Mouse (Mus musculus) liver, embryonic 12.5 days (tissue): ENCODE measurements around the gene Cfap126. TPM values are rescaled to one million over a fixed set of nuclear protein-coding genes. Genes with fewer than 3 reads are reported as not detected.
A peak's percentile ranks its signal among the peaks of the same experiment; 100 is the strongest.

Experiments
- ATAC-seq: fragments of 200-750 bp; cut with Nextera tagmentation; 2 replicates; pipeline ENCODE4 v1.8.0; 2017; ENCODE audit warnings: moderate number of reproducible peaks, mild to moderate bottlenecking, moderate library complexity
- H3K27ac ChIP-seq: fragments of 300-500 bp; sonication (generic); 2 replicates; pipeline ENCODE4 v1.5.1; 2016; ENCODE audit warnings: mild to moderate bottlenecking
- H3K27me3 ChIP-seq: fragments of 300-500 bp; sonication (generic); replicated peaks from 2 replicates; pipeline ENCODE4 v1.6.1; 2016; ENCODE audit warnings: mild to moderate bottlenecking, moderate library complexity
- H3K36me3 ChIP-seq: fragments of 300-500 bp; sonication (generic); 2 replicates; pipeline ENCODE4 v1.6.1; 2016; ENCODE audit warnings: mild to moderate bottlenecking, moderate library complexity
- H3K4me1 ChIP-seq: fragments of 300-500 bp; sonication (generic); 2 replicates; pipeline ENCODE4 v1.6.1; 2016
- H3K4me2 ChIP-seq: fragments of 300-500 bp; sonication (generic); 2 replicates; pipeline ENCODE4 v1.6.1; 2016; ENCODE audit warnings: mild to moderate bottlenecking, moderate library complexity
- H3K4me3 ChIP-seq: fragments of 300-500 bp; sonication (generic); 2 replicates; pipeline ENCODE4 v1.5.1; 2016; ENCODE audit warnings: mild to moderate bottlenecking, moderate library complexity
- H3K9ac ChIP-seq: fragments of 300-500 bp; sonication (generic); 2 replicates; pipeline ENCODE4 v1.6.1; 2016; ENCODE audit warnings: mild to moderate bottlenecking, moderate library complexity
- H3K9me3 ChIP-seq: fragments of 300-500 bp; sonication (generic); replicated peaks from 2 replicates; pipeline ENCODE4 v1.6.1; 2016; ENCODE audit warnings: mild to moderate bottlenecking, moderate library complexity
- WGBS: fragments of 180-500 bp; shearing (Covaris S2); methylation state at CpG from one replicate; pipeline ENCODE4 v1.1.7; 2016; ENCODE audit not compliant: insufficient replicate concordance; 5-methylcytosine and 5-hydroxymethylcytosine counted together
- polyA plus RNA-seq: library from polyadenylated mRNA; unstranded; fragments of >200 nt; fragmentation: Nextera tagmentation; extraction: Ambion mirVana; gene quantifications from 2 replicates; pipeline ENCODE4 v1.2.1, GENCODE M21; 2016

The Cfap126 gene
- polyA plus RNA-seq, 1 experiment from 2014 or later, result 2.1 TPM

DNA sequence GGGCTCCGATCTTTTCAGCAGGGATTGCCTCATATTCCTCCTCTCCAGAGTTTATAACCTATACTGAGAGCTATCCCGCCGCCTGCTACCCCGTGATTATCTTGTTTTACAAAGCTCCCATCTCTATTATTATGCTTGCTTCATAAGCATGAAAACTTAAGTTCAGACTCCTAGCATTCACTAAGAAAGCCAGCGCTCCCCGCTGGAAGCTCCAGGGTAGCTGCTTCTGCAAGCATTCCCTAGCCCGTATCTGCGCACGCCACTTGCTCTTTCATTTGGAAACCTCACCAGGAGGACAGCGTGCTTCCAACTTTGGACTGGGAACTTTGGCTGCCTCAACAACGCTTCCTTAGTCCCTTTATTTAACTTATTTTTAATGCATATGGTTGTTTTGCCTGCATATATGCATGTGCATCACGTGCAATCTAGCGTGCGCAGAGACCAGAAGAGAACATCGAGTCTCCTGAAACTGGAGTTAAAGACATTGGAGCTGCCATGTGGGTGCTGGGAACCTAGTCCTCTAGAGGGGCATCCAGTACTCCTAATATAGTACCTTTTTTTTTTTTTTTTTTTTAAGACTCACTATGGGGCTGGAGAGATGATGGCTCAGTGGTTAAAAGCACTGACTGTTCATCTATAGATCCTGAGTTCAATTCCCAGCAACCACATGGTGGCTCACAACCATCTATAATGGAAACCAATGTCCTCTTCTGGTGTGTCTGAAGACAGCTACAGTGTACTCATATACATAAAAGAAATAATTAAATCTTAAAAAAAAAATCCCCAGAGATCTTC lies 1.7 kb upstream of the Cfap126 start:
- whole genome bisulfite sequencing, result 6% methylated on average over 15 of the region's 15 CpGs
- Histone ChIP-seq H3K9ac (peak overlapping the region; percentile 74), H3K4me3 (peak overlapping the region; percentile 68), H3K27me3 (no peaks in the 10 kb centered on the region), H3K36me3 (no peaks in the 10 kb centered on the region), H3K4me2 (peak overlapping the region; percentile 82), H3K9me3 (no peaks in the 10 kb centered on the region), H3K27ac (peak overlapping the region; percentile 84), H3K4me1 (peaks cover 66% of the 10 kb centered on the region)
- peak; percentile 8; the same call in 1 of the 2 replicates for ATAC-seq

DNA sequence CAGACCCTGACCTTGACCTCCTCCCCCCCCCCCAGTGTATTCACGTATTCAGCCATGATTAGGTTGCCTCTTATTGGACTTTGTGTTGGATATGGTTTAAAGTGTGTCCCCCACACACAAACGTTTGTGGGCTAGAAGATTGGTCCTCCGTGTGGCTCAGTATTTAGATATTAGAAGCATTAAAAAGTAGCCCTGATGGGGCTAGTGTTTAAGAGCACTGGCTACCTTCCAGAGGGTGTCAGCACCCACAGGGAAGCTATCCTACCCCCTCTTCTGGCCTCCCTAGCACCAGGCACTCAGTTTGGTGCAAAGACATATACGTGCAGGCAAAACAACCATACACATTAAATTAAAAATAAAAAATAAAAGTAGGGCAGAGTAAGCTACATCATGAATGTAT lies 732 bp upstream of the Cfap126 start:
- WGBS, result 82% methylated on average over 4 of the region's 4 CpGs
- Histone ChIP-seq H3K9ac (no peak overlapping the region), H3K36me3 (no peaks in the 10 kb centered on the region), H3K4me1 (peaks cover 70% of the 10 kb centered on the region), H3K27ac (0 out of 2 replicates have a peak overlapping the region, but pooled peaks have one; percentile 73), H3K4me3 (no peak overlapping the region), H3K27me3 (no peaks in the 10 kb centered on the region), H3K4me2 (peak overlapping the region; percentile 82), H3K9me3 (no peaks in the 10 kb centered on the region)
- ATAC-seq, result no peak

DNA sequence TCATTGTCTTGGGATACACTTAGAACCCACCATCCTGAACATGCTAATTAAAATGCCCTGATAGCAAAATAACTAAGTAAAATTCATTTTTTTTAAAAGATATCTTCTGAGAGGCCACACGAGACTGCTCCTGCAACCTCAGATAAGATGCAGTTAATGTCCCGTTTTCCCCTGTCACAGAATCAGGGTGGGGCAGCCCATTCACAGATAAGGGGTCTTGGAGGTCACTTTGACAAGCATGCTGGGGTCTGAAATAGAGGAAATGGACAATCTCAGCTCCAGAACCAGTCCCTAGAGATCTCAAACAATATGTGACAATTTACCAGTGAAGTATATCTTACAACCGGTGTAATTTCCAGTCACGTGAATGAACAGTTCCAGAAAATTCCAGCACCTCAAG lies 2.6 kb downstream of the Cfap126 start:
- no peaks in the 10 kb centered on the region for H3K9me3 ChIP-seq
- H3K36me3 ChIP-seq, result no peaks in the 10 kb centered on the region
- 0 out of 2 replicates have a peak overlapping the region, but pooled peaks have one; percentile 1 for H3K27ac ChIP-seq
- peaks cover 56% of the 10 kb centered on the region for H3K4me1 ChIP-seq
- H3K4me2 ChIP-seq, result peak overlapping the region; percentile 21
- ATAC-seq, result peak; percentile 14; the same call in 1 of the 2 replicates
- no peaks in the 10 kb centered on the region for H3K27me3 ChIP-seq
- H3K4me3 ChIP-seq, result no peak overlapping the region
- no peak overlapping the region for H3K9ac ChIP-seq
- 31% methylated on average over 4 of the region's 4 CpGs for WGBS

DNA sequence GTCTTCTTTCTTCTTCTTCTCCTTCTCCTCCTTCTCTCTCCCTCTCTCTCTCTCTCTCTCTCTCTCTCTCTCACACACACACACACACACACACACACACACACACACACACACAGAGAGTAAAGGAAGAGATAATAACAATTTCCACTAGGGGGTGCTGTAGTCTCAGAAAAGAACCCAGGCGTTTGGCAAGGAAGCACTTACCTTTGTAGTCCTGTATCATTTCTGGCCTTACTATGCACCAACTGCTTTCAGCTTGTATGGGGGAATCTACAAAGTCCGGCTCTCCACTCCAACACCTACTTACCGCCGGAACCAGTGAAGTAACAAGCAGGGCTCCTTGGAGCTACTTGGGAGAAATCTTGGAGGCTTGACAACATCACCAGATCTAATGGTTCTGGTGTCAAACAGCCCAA lies 4.6 kb downstream of the Cfap126 start:
- Histone ChIP-seq H3K4me1 (peaks cover 61% of the 10 kb centered on the region), H3K9ac (no peak overlapping the region), H3K4me3 (no peak overlapping the region), H3K27me3 (no peaks in the 10 kb centered on the region), H3K27ac (no peak overlapping the region), H3K36me3 (no peaks in the 10 kb centered on the region), H3K4me2 (no peak overlapping the region), H3K9me3 (no peaks in the 10 kb centered on the region)
- 9% methylated on average over 4 of the region's 4 CpGs for WGBS
- peak; percentile 52; the same call in 1 of the 2 replicates for ATAC-seq

DNA sequence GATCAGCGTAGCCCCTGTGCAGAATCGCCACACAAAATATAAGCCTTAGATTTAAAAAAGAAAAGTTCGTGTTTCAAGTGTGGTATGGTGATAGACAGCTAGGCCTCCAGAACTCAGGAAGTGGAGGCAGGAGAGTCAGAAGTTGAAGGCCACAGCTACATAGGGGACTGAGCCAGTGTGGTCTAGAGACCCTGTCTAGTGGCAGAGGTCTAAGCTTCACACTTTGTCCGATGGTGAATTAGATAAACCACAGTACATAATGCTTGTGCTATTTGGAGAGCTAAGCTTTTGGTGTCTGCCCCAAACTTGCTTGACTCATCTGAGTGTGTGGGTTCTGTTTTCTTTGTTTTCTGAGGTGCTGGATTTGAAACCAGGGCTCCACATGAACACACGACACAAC lies 5.3 kb downstream of the Cfap126 start:
- WGBS, result 61% methylated on average over 5 of the region's 5 CpGs

DNA sequence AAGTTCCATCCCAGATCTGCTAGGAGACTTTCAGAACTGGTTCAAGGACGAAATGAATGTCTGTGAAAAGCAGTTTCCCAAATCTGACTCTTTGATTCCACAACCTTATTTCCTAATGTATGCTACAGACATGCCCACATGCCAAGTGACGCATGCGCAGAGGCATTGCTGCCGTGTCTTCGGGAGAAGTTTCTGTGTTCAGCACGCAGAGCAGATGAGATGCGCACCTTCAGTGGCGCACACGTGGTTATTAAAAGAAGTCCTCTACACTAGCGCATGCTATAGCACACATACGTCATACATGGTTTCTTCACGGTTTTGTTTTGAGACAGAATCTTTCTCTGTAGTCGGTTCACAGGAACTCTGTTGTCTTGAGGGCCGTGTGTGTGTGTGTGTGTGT lies 5.7 kb downstream of the Cfap126 start:
- ATAC-seq, result no peak
- WGBS, result 80% methylated on average over 14 of the region's 14 CpGs
- H3K4me1 ChIP-seq, result peaks cover 61% of the 10 kb centered on the region

More for the DNA sequence above, 5.3 kb downstream of the Cfap126 start:
- no peak overlapping the region for H3K27ac ChIP-seq
- no peak overlapping the region for H3K4me2 ChIP-seq
- no peak overlapping the region for H3K9ac ChIP-seq
- no peaks in the 10 kb centered on the region for H3K9me3 ChIP-seq
- H3K4me1 ChIP-seq, result peaks cover 61% of the 10 kb centered on the region
- H3K27me3 ChIP-seq, result no peaks in the 10 kb centered on the region
- H3K4me3 ChIP-seq, result no peak overlapping the region
- no peak for ATAC-seq
- no peaks in the 10 kb centered on the region for H3K36me3 ChIP-seq

DNA sequence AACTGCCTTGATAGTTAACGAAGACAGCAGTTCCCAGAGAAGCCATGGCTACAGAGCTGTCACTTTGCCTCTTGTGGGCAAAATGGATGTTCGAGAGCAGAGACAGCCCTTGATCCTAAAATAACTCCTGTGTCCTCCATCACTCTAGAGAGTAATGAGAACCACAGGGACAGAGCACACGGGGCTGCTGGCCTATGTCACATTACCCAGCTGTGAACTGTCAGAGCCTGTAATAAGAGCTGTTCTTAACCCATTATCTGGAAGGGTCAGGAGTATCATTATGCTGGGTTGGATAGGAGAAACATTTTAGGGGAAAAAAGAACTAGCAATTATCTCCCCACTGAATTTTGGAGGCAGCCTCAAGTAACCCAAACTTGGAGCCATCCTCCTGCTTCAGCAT lies 7.2 kb downstream of the Cfap126 start:
- H3K4me2 ChIP-seq, result no peak overlapping the region
- 53% methylated on average over 3 of the region's 3 CpGs for WGBS
- ATAC-seq, result no peak
- H3K36me3 ChIP-seq, result no peaks in the 10 kb centered on the region
- no peak overlapping the region for H3K4me3 ChIP-seq
- H3K27ac ChIP-seq, result no peak overlapping the region
- no peaks in the 10 kb centered on the region for H3K27me3 ChIP-seq
- H3K9me3 ChIP-seq, result no peaks in the 10 kb centered on the region
- peaks cover 63% of the 10 kb centered on the region for H3K4me1 ChIP-seq
- no peak overlapping the region for H3K9ac ChIP-seq

More for the DNA sequence above, 5.7 kb downstream of the Cfap126 start:
- Histone ChIP-seq H3K9ac (no peak overlapping the region), H3K4me2 (no peak overlapping the region), H3K27ac (no peak overlapping the region), H3K9me3 (no peaks in the 10 kb centered on the region), H3K36me3 (no peaks in the 10 kb centered on the region), H3K27me3 (no peaks in the 10 kb centered on the region), H3K4me3 (no peak overlapping the region)

DNA sequence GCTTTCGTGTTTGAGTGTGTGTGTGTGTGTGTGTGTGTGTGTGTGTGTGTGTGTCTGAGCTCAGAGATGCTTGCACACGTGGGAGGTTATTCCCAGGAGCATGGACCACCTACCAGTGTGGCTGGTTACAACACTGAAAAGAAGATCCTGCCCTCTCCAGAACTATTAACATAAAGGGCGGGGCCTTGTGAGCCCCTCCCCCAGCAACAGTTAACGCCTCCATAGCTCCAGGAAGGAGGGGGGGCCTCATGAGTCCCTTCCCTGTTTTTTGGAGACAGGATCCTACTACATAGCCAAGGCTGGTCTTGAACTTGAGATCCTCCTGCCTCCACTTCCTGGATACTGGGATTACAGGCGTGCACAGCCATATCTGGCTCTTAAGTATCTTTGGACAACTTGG lies 8.1 kb downstream of the Cfap126 start:
- H3K36me3 ChIP-seq, result no peaks in the 10 kb centered on the region
- H3K9ac ChIP-seq, result no peak overlapping the region
- no peak overlapping the region for H3K27ac ChIP-seq
- 43% methylated on average over 5 of the region's 5 CpGs for WGBS
- H3K27me3 ChIP-seq, result no peaks in the 10 kb centered on the region
- no peak overlapping the region for H3K4me3 ChIP-seq
- H3K4me1 ChIP-seq, result peaks cover 53% of the 10 kb centered on the region
- ATAC-seq, result peak; percentile 18; the same call in 1 of the 2 replicates
- no peaks in the 10 kb centered on the region for H3K9me3 ChIP-seq
- no peak overlapping the region for H3K4me2 ChIP-seq

DNA sequence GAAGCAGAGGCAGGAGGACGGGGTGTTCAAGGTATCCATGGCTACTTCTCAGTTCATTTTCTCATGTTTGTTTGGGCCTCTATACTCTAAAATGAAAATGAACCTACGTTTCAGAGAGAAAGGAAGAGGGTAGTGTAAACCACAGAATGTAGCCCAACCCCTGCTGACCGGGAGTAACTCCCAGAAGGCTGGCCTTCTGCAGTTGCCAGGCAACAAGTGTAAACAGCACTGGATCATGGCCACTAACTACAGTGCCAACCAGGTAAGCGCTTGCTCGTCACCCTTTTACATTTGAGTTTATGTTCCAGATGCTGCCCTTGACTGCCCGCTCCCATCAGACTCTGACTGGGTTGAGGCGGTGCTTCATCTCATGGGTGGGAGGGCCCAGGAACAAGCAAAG lies 9.2 kb downstream of the Cfap126 start:
- ATAC-seq, result no peak
- WGBS, result 40% methylated on average over 7 of the region's 7 CpGs
- H3K4me2 ChIP-seq, result no peak overlapping the region
- no peaks in the 10 kb centered on the region for H3K9me3 ChIP-seq
- H3K27ac ChIP-seq, result no peak overlapping the region
- no peak overlapping the region for H3K9ac ChIP-seq
- H3K36me3 ChIP-seq, result peaks cover 7% of the 10 kb centered on the region; the same call in 1 of the 2 replicates
- no peaks in the 10 kb centered on the region for H3K27me3 ChIP-seq
- H3K4me1 ChIP-seq, result peaks cover 48% of the 10 kb centered on the region
- H3K4me3 ChIP-seq, result no peak overlapping the region

DNA sequence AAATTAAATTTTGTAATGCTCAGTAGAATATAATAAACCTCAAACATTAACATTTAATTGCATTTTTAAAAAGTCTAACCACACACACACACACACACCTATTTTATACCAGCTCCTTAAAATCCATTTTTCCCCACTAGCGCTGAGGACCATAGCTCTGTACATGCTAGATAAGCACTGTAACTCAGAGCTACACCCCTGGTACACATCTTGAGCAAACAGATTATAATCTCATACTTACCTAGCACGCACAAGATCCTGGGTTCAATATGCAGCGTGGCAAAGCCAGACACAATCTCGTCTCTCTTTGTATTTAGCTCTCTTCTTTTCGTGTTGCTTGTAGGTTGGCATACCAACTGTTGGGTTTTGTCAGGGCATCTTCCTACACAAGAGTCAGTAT lies 10.7 kb downstream of the Cfap126 start:
- WGBS, result 35% methylated on average over 5 of the region's 5 CpGs
- Histone ChIP-seq H3K27me3 (no peaks in the 10 kb centered on the region), H3K4me1 (peaks cover 48% of the 10 kb centered on the region), H3K9ac (peak overlapping the region; percentile 45; the same call in 1 of the 2 replicates), H3K36me3 (peaks cover 21% of the 10 kb centered on the region), H3K4me3 (no peak overlapping the region), H3K27ac (peak overlapping the region; percentile 73), H3K4me2 (peak overlapping the region; percentile 50), H3K9me3 (no peaks in the 10 kb centered on the region)
- peak; percentile 92 for ATAC-seq

DNA sequence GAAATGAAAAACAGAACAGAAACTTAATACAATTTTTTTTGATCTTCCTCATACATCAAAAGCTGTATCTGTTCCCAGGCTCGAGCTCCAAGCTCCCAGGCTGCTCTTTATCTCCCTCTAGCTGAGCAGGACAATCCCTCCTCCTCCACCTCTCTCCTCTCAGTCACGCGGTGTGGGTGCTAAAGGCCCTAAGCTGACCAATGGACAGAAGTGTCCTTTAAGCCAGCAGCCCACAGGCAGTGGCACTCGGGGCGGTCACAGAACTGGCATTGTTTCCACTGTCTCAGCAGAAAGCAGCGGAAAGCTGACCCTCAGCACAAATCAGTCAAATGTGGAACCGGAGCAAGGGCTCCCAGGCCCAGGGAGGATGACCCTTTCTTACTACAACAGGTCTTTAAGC lies 15.5 kb downstream of the Cfap126 start:
- Histone ChIP-seq H3K4me1 (peaks cover 16% of the 10 kb centered on the region), H3K9ac (no peak overlapping the region), H3K36me3 (peaks cover 68% of the 10 kb centered on the region), H3K4me2 (no peak overlapping the region), H3K27me3 (no peaks in the 10 kb centered on the region), H3K27ac (no peak overlapping the region), H3K4me3 (no peak overlapping the region), H3K9me3 (no peaks in the 10 kb centered on the region)
- no peak for ATAC-seq
- WGBS, result 72% methylated on average over 7 of the region's 7 CpGs

DNA sequence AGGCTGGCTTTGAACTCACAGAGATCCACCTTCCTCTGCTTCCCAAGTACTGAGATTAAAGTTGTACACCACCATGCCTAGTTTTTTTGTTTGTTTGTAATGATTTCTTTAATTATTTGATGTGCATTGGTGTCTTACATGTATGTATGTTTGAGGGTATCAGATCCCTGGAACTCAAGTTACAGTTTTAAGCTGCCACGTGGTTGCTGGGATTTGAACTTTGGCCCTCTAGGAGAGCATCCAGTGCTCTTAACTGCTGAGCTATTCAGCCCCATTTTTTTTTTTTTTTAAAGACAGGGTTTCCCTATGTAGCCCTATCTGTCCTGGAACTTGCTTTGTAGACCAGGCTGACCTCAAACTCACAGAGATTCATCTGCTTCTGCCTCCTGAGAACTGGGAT lies 17.3 kb downstream of the Cfap126 start:
- H3K27me3 ChIP-seq, result no peaks in the 10 kb centered on the region
- H3K27ac ChIP-seq, result no peak overlapping the region
- no peak for ATAC-seq
- no peak overlapping the region for H3K4me3 ChIP-seq
- 83% methylated on average over 1 of the region's 1 CpGs for WGBS
- H3K9ac ChIP-seq, result no peak overlapping the region
- H3K36me3 ChIP-seq, result peaks cover 85% of the 10 kb centered on the region
- H3K4me2 ChIP-seq, result no peak overlapping the region
- H3K4me1 ChIP-seq, result no peaks in the 10 kb centered on the region
- no peaks in the 10 kb centered on the region for H3K9me3 ChIP-seq
